Mouse (Mus musculus) left cerebral cortex, adult 2 months (tissue): ENCODE measurements around the gene Atg9a. TPM values are rescaled to one million over a fixed set of nuclear protein-coding genes. Genes with fewer than 3 reads are reported as not detected.
"Not testable (repeated sequence)": the region's sequence is repeated elsewhere in the genome, so short reads cannot be mapped to it uniquely, and the experiment has no call there.

ENCODE experiments used
- DNase-seq, 2 experiments: peaks; one replicate each; pipeline ENCODE4 v3.0.0; 2021 to 2022; ENCODE audit warnings: low spot score in 2 of 2, mixed read lengths in 1 of 2; ENCODE audit errors: extremely low spot score in 1 of 2
- H3K27ac ChIP-seq: fragments of 200-600 bp; 2 replicates; pipeline ENCODE4 v1.8.1; 2022
- H3K4me3 ChIP-seq: fragments of 200-600 bp; 2 replicates; pipeline ENCODE4 v1.8.1; 2022
- CTCF ChIP-seq: fragments of 200-600 bp; IDR thresholded peaks from 2 replicates; pipeline ENCODE4 v1.8.1; 2022; ENCODE audit warnings: antibody characterized with exemption, mild to moderate bottlenecking, moderate library complexity
- intact Hi-C: fragments of 180-260 bp; cut with DNase I; formaldehyde crosslinking; loops from one replicate; pipeline ENCODE4 v1.15.1; 2025
- long read RNA-seq, 2 experiments: library from polyadenylated mRNA; stranded (forward); transcript quantifications; one replicate each; pipeline ENCODE4 v2.0.0; 2021; ENCODE audit warnings: borderline mapping rate in 2 of 2
- total RNA-seq, 2 experiments: library from RNA; stranded (reverse); gene quantifications; 2 replicates each; pipeline ENCODE4 v1.2.3; 2021

Atg9a gene
- total RNA-seq, result 100 to 1,000 TPM; 131 to 132 TPM
- long read RNA-seq, experiment 1, full-length matches to known transcripts, result 211 of 309 reads
- long read RNA-seq, experiment 1, partial matches to known transcripts, result 42 of 309 reads
- long read RNA-seq, experiment 1, other reads (novel, unspliced or antisense), result 56 of 309 reads
- long read RNA-seq, experiment 2, full-length matches to known transcripts, result 110 of 177 reads
- long read RNA-seq, experiment 2, partial matches to known transcripts, result 37 of 177 reads
- long read RNA-seq, experiment 2, other reads (novel, unspliced or antisense), result 30 of 177 reads

DNA sequence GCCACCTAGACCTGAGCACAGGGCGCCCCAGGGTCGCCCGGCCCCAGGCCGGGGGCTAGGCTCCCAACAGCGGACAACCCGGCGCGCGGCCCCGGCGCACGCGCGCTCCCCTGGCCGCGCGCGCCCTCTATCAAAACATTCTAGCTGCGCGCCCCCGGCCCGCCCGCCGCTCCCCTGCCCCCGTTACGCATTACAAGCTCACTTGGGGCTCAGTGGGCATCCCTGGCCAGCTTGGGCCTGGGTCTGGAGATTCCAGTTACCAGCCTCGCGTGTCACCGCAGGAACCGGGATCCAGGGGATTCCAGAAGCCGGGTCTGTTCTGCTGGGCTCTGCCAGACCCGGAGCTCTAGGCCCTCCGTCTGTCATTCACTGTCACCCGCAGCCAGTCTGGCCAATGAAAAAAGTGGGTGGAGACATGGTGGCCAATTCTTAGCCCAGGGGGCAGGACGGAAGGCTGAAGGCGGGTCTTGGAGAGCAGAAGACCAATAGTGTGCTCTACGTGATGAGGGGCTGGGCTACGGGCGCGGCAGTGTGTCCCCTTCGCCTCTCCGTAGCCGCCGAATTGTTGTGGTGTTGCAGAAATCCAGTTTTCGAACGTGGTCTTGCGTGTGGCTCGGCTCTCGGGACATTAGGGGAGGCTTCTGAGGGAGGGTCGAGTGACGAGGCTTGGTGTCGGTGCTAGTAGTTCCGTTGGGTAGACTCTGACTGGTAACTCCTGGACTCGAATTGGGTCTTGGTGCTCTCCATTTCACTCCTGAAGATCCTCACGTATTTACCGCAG, at the start of gene Atg9a, which contains the start of gene Ankzf1:
TSS of gene Atg9a (minus strand) at position 575 of the 781 bp plus-strand sequence.
TSS of gene Ankzf1 (plus strand) at position 530 of the 781 bp plus-strand sequence.
- no peak for TF ChIP-seq CTCF
- H3K27ac ChIP-seq, result peak within 1 kb of the TSS; percentile 96
- peak within 1 kb of the TSS; percentile 60 for H3K4me3 ChIP-seq
- intact Hi-C loops, result no loop called here
- DNase-seq, result peak; percentile 91 to 96

DNA sequence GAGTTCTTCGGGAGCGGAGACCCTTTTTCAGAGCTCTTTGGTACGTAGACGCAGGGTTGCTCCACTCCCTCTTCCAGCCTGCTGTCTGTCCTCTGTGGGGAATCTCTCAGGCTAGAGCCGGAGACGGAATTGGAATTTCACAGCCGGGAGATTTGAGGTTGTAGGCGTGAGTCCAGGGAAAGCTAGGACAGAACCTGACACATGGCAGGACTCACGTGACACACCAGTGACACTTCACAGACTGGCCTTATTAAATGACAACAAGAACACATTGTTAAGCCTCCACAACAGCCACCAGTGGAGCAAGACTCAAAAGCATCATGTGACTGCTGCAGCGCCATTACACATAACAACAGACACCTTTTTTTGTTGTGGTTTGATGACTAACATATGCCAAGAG, 47.6 kb upstream of the Atg9a start:
- intact Hi-C loops, result no loop called here
- TF ChIP-seq CTCF, result no peak
- no peak for DNase-seq
- Histone ChIP-seq H3K27ac (peak overlapping the region; percentile 77), H3K4me3 (no peak overlapping the region)

DNA sequence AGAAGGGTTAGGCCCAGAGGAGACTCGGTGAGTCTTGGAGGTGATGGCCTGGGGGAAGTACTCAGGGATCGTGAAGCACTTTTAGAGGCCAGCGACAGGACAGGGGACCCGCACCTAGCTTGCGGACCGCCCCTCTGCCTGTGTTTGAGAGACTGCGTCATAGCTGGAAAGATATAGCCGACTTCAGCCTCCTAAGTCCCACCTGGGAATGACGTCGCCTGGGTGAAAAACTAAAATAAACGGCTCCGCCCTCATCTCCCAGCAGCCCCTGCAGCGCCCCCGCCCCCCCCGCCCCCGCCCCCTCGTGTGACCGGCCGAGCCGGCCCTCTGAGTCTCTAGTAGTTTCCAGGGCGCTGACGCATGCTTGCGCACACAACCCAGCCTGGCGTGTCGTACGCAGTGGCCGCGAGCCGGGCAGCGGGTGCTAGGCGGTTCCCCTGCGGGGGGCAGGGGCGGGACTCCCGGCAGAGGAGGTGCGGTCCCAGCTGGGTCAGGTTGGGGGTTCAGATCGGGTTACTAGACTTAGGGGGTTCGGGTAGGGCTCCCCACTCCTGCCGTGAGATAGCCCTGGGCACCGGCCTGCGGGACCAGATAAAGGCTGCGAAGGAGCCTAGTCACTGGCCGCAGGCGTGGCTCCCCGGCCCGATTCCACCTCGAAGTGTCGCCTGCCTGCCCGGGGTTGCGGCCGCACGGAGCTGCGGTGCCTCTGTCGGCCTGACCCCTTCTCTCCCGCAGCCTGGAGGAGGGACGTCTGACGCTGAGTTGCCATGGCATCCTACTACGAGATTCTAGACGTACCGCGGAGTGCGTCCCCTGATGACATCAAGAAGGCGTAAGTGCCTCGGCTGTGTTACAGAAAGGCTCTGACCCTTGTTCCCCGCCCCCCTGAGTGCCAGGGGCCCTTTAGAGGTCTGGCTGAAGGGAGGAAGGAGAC, 44.4 kb upstream of the Atg9a start, which contains the start of gene Dnajb2:
TSS of gene Dnajb2 (plus strand) at position 290 of the 934 bp plus-strand sequence.
- intact Hi-C loops, result loop anchor here (1.0 kb wide), 1 partner anchor 17 kb away; the partner anchor contains the start of gene Tuba4a
- DNase-seq, result peak; percentile 87 to 88
- TF ChIP-seq CTCF, result no peak
- Histone ChIP-seq H3K27ac (peak within 1 kb of the TSS; percentile 100), H3K4me3 (peak within 1 kb of the TSS; percentile 59)

DNA sequence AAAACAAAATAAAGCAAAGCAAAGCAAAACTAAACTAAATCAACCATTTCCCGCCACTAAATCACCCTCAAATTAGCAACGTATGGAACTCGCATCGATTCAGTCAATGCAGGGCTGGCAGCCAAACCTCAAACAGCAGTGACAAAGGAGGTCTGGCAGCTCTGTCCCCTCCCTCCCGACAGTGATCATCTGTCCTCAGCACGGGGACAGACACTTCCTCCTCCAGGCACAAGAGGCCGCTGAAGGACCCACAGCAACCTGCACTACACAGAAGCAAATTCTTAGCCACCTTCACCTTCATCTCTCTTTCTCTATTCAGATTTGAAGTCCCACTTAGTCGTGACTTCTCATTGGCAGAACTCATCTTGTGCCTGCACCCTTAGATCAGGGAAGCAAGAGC, 42.6 kb upstream of the Atg9a start:
- peak; percentile 80 for TF ChIP-seq CTCF
- peak overlapping the region; percentile 16; the same call in 1 of the 2 replicates for H3K27ac ChIP-seq
- intact Hi-C loops, result no loop called here
- peak; percentile 67 to 70 for DNase-seq
- H3K4me3 ChIP-seq, result no peak overlapping the region

DNA sequence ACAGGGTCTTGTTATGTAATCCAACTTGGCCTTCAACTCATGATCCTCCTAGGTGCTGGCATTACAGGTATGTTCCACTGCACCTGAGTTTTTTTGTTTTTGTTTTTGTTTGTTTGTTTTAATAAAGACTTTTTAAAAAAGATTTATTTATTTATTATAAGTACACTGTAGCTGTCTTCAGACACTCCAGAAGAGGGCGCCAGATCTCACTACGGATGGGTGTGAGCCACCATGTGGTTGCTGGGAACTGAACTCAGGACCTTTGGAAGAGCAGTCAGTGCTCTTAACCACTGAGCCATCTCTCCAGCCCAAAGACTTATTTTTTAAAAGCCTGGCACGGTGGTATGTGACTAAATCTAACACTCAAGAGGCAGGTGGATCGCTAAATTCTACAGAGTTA, 40.5 kb upstream of the Atg9a start:
- peak; percentile 17 for TF ChIP-seq CTCF
- intact Hi-C loops, H3K27ac ChIP-seq, H3K4me3 ChIP-seq, DNase-seq: not testable (repeated sequence)

DNA sequence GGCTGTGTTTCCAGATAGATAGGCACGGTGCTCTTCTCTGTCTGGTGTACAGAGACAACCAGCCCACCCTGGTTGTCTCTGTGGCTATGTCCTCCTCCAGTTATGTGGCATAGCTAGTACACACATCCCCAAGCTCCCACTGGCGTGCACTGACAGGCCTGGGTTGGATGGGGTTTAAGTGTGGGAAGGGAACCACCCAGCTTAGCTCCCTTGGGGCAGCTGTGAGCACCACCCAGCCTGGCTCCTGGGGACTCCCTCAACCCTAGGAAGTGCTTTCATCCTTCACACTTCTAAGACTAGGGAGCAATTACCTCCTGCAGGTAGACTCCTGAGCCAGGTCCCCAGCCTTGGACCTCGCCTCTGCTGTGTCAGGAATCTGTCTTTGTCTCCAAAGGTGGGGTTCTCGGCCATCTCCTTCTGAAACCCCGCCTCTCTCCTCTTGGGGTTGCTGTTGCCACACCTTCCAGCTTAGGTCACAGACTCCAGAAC, 39.7 kb upstream of the Atg9a start, which contains the start of gene A630095N17Rik:
TSS of gene A630095N17Rik (minus strand) at position 439 of the 489 bp plus-strand sequence.
- Histone ChIP-seq H3K27ac (no peak within 1 kb of the TSS), H3K4me3 (no peak within 1 kb of the TSS)
- TF ChIP-seq CTCF, result no peak
- intact Hi-C loops, result no loop called here
- no peak for DNase-seq

DNA sequence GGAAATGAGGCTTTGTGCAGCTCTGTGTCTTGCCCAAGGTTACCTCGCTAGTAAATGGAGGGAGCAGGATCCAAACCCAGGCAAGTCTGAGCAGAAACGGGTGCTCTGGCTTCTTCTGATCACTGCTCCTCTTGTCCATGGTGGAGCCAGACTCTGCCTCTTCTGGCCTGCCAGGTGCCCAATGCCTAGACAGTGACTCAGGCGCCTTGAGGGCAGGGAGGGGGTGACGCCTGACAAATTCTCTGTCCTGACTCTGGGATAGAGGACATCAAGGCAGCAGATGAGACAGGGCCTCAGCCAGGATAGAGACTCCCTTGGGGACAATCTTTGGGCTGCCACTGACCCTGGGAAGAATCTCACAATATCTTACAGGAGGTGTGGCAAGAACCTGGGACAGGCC, 39.2 kb upstream of the Atg9a start:
- intact Hi-C loops, result no loop called here
- Histone ChIP-seq H3K4me3 (no peak overlapping the region), H3K27ac (no peak overlapping the region)
- TF ChIP-seq CTCF, result no peak
- no peak for DNase-seq

DNA sequence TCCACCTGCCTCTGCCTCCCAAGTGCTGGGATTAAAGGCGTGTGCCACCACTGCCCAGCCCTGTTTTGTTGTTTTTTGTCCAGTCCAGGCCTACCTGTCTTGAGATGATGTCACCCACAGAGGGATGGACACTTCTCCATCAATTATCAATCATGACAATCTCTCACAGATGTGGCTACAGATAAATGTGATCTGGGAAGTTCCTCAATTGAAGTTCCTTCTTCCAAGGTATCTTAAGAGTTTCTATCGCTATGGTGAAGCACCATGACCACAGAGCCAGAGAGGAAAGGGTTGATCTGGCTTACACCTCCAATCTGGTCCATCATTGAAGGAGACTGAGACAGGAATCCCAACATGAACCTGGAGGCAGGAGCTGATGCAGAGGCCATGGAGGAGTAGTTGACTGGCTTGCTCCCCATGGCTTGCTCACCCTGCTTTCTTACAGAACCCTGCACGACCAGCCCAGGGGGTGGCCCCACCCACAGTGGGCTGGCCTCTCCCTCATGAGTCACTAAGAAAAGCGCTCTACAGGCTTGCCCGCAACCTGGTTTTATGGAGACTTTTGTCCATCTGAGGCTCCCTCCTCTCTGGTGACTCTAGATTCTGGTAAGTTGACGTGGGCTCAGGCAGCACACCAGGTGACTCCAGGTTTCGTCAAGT, 38.5 kb upstream of the Atg9a start:
- TF ChIP-seq CTCF, result no peak
- intact Hi-C loops, result no loop called here
- no peak overlapping the region for H3K4me3 ChIP-seq
- no peak for DNase-seq
- H3K27ac ChIP-seq, result no peak overlapping the region

DNA sequence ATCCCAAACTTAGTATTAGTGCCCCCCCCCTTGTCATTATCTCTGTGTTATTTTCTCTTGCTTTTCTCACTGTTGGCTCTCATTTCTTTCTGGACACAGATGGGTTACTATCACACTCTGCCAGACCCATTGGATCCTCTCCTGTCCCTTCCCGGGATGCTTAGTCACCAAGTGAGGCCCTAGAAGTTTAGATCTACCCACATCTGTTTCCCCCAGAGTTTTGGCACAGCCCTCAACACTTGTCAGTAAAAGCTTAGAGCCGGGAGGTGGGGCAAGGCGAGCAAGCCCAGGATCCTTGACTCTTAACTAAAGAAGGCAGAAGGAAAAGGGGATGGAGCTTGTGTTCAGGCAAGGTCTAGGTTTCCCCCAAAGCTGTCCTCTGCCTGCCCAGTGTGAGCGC, 37.2 kb upstream of the Atg9a start:
- intact Hi-C loops, result no loop called here
- H3K27ac ChIP-seq, result no peak overlapping the region
- TF ChIP-seq CTCF, result no peak

DNA sequence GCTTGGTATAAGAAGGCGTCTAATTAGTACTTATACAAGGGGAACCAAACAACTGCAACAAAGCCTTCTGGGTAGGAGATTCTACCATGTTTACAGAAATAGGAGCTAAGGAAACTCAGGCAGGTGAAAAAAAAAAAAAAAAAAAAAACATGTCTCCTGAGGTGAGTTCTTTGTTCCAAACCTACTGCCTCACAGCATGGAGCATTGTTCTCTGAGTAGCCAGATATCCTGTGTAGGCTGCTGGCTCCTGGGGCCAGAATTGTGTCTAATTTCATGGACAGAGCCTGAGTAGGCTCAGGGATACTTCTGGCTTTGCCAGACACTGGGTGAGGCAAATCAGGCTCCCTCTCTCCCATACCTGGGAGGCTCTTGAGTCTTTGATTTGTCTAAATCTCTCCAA, 35.7 kb upstream of the Atg9a start:
- Histone ChIP-seq H3K27ac (no peak overlapping the region), H3K4me3 (no peak overlapping the region)
- intact Hi-C loops, result no loop called here
- no peak for TF ChIP-seq CTCF
- no peak for DNase-seq

More for the DNA sequence above, 37.2 kb upstream of the Atg9a start:
- no peak for DNase-seq
- no peak overlapping the region for H3K4me3 ChIP-seq

DNA sequence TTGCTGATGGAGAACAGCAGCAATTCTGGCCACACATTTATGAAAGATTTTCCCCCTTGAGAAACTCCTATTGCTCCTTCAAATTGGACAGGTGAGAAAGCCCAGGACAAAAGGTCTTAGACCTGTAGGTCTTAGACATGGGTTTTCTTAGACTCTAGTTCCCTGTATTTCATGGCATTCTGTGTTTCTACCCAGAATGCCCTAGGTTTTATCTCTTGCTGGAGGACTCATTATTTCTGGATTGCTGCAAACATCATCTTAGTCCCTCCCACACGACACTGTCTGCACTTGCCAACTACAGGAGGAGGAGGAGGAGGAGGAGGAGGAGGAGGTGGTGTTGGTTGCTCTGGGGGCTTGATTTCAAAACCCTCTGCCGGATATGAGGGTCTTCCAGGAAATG, 34.1 kb upstream of the Atg9a start:
- DNase-seq, result no peak
- Histone ChIP-seq H3K4me3 (no peak overlapping the region), H3K27ac (no peak overlapping the region)
- intact Hi-C loops, result no loop called here
- TF ChIP-seq CTCF, result no peak
